Mouse (Mus musculus) heart, postnatal 0 days (tissue): ENCODE measurements around the gene Neurl2. TPM values are rescaled to one million over a fixed set of nuclear protein-coding genes. Genes with fewer than 3 reads are reported as not detected.
A peak's percentile ranks its signal among the peaks of the same experiment; 100 is the strongest.

ENCODE experiments used
- ATAC-seq: fragments of 200-750 bp; cut with Nextera tagmentation; 2 replicates; pipeline ENCODE4 v1.8.0; 2017; ENCODE audit warnings: low read depth, moderate number of reproducible peaks, moderate library complexity; ENCODE audit not compliant: insufficient read depth
- DNase-seq: peaks from one replicate; pipeline ENCODE4 v3.0.0-alpha.2; 2016; ENCODE audit warnings: low spot score
- H3K27ac ChIP-seq: fragments of 300-500 bp; sonication (generic); 2 replicates; pipeline ENCODE4 v1.5.1; 2014; ENCODE audit warnings: low read depth, mild to moderate bottlenecking
- H3K27me3 ChIP-seq: fragments of 300-500 bp; sonication (generic); 2 replicates; pipeline ENCODE4 v1.6.1; 2014; ENCODE audit warnings: low read length, mixed read lengths; ENCODE audit not compliant: control insufficient read depth, insufficient read depth
- H3K36me3 ChIP-seq: fragments of 300-500 bp; sonication (generic); replicated peaks from 2 replicates; pipeline ENCODE4 v1.6.1; 2014; ENCODE audit warnings: low read length, mixed read lengths; ENCODE audit not compliant: control insufficient read depth, insufficient read depth
- H3K4me1 ChIP-seq: fragments of 300-500 bp; sonication (generic); 2 replicates; pipeline ENCODE4 v1.6.1; 2014; ENCODE audit warnings: antibody characterized with exemption; ENCODE audit not compliant: control insufficient read depth, insufficient read depth
- H3K4me2 ChIP-seq: fragments of 300-500 bp; sonication (generic); 2 replicates; pipeline ENCODE4 v1.6.1; 2014; ENCODE audit warnings: low read depth, mild to moderate bottlenecking, low read length, moderate library complexity
- H3K4me3 ChIP-seq: fragments of 300-500 bp; sonication (generic); 2 replicates; pipeline ENCODE4 v1.5.1; 2014; ENCODE audit warnings: low read depth, low read length
- H3K9ac ChIP-seq: fragments of 300-500 bp; sonication (generic); replicated peaks from 2 replicates; pipeline ENCODE4 v1.6.1; 2014; ENCODE audit warnings: low read depth, low read length, mixed read lengths
- H3K9me3 ChIP-seq: fragments of 300-500 bp; sonication (generic); replicated peaks from 2 replicates; pipeline ENCODE4 v1.6.1; 2016; ENCODE audit warnings: low read length; ENCODE audit not compliant: control insufficient read depth
- CTCF ChIP-seq: IDR thresholded peaks from 2 replicates; pipeline ENCODE4 v1.5.1; 2016; ENCODE audit warnings: antibody characterized with exemption, control low read depth, low read depth
- EP300 ChIP-seq: IDR thresholded peaks from 2 replicates; pipeline ENCODE4 v1.6.1; 2016; ENCODE audit warnings: antibody characterized with exemption, low read depth
- WGBS: fragments of 180-500 bp; shearing (Covaris S2); extraction: QIAGEN DNeasy Blood & Tissue Kit; methylation state at CpG from one replicate; pipeline ENCODE4 v1.1.7; 2014; 5-methylcytosine and 5-hydroxymethylcytosine counted together
- polyA plus RNA-seq: library from polyadenylated mRNA; unstranded; fragments of >200 nt; fragmentation: Nextera tagmentation; extraction: Ambion mirVana; gene quantifications from 2 replicates; pipeline ENCODE4 v1.2.1, GENCODE M21; 2015
- total RNA-seq: library from RNA; depleted of rRNA; stranded (reverse); fragments of >200 nt; gene quantifications from 2 replicates; pipeline ENCODE4 v1.2.3, GENCODE M21; 2014; ENCODE audit warnings: low replicate concordance

The Neurl2 gene
- total and polyA plus RNA-seq, 2 experiments from 2014 or later, result 57.1 to 76.5 TPM

GRCm38 (mm10) chr2:164834531-164834930, 1.3 kb upstream of the Neurl2 start:
- WGBS, result 36% methylated on average over 8 of the region's 8 CpGs
- Histone ChIP-seq H3K27ac (peak overlapping the region; percentile 90; the same call in 1 of the 2 replicates), H3K4me3 (peak overlapping the region; percentile 76), H3K36me3 (peaks cover 42% of the 10 kb centered on the region), H3K9ac (peak overlapping the region; percentile 59), H3K9me3 (no peaks in the 10 kb centered on the region), H3K4me1 (peaks cover 9% of the 10 kb centered on the region), H3K4me2 (peak overlapping the region; percentile 76), H3K27me3 (no peaks in the 10 kb centered on the region)
- ATAC-seq (no peak), DNase-seq (no peak)
- TF ChIP-seq EP300 (no peak), CTCF (no peak)

GRCm38 (mm10) chr2:164832748-164833301, 431 bp downstream of the Neurl2 start, which contains the start of gene Ctsa:
TSS of gene Ctsa (plus strand) at chr2:164832873.
- ATAC-seq (peak; percentile 80), DNase-seq (peak; percentile 76)
- no peak for TF ChIP-seq EP300
- TF ChIP-seq CTCF, result peak; percentile 78

DNA sequence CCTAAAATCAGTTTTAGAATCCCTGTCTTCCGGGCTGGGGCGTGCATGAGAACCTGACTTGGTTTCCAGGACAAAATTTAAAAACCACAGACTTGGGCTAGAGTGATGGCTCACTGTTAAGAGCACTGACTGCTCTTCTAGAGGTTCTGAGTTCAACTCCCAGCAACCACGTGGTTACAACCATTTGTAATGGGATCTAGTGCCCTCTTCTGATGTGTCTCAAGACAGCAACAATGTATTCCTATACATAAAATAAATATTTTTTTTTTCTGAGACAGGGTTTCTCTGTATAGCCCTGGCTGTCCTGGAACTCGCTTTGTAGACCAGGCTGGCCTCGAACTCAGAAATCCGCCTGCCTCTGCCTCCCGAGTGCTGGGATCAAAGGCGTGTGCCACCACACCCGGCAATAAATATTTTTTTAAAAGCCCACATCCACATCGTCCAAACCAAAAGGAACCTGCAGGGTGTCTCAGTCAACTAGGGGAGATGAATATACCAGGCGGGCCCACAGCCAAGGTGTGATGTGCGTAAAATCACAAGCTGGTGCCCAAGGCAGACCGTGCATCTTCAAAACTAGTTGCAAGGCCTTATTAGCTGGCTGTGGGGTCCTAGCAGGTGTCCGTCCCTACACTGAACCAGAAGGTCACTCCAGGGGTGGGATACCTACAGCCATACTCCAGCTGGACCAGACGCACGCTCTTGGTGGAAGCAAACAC, 1.1 kb downstream of the Neurl2 start:
- Histone ChIP-seq H3K4me2 (peak overlapping the region; percentile 76), H3K4me1 (peaks cover 9% of the 10 kb centered on the region), H3K27ac (peak overlapping the region; percentile 90), H3K9ac (peak overlapping the region; percentile 59; the same call in 1 of the 2 replicates), H3K4me3 (peak overlapping the region; percentile 76), H3K36me3 (peaks cover 35% of the 10 kb centered on the region), H3K9me3 (no peaks in the 10 kb centered on the region), H3K27me3 (no peaks in the 10 kb centered on the region)
- ATAC-seq (no peak), DNase-seq (no peak)
- TF ChIP-seq CTCF (no peak), EP300 (no peak)
- 54% methylated on average over 16 of the region's 16 CpGs for WGBS

More at GRCm38 (mm10) chr2:164832748-164833301, 431 bp downstream of the Neurl2 start, which contains the start of gene Ctsa:
- Histone ChIP-seq H3K36me3 (peaks cover 35% of the 10 kb centered on the region), H3K4me1 (peaks cover 9% of the 10 kb centered on the region), H3K9me3 (no peaks in the 10 kb centered on the region), H3K27me3 (no peaks in the 10 kb centered on the region), H3K9ac (peak within 1 kb of the TSS; percentile 59), H3K4me2 (peak within 1 kb of the TSS; percentile 76), H3K27ac (peak within 1 kb of the TSS; percentile 90), H3K4me3 (peak within 1 kb of the TSS; percentile 76)
- under 1% methylated on average over 35 of the region's 35 CpGs for WGBS

DNA sequence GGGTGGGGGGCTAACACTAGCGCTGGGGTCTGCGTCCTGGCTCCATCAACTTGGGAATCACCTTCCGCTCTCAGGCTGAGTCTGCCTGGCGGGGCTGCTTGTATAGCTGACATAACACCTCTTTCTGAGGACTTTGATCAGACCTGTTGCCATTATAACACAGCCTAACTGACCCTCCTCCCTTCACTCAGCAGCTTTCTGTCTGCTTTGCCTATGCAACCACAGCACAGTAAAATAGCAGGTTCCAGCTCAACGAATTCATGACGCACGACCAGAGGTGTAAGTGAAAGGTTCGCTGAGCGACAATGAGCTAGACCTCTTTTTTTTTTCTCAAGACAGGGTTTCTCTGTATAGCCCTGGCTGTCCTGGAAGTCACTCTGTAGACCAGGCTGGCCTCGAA, 2.2 kb downstream of the Neurl2 start:
- Histone ChIP-seq H3K9me3 (no peaks in the 10 kb centered on the region), H3K27ac (no peak overlapping the region), H3K36me3 (peaks cover 35% of the 10 kb centered on the region), H3K4me3 (no peak overlapping the region), H3K9ac (no peak overlapping the region), H3K27me3 (no peaks in the 10 kb centered on the region), H3K4me2 (no peak overlapping the region), H3K4me1 (peaks cover 9% of the 10 kb centered on the region)
- TF ChIP-seq CTCF (no peak), EP300 (no peak)
- WGBS, result 81% methylated on average over 10 of the region's 10 CpGs
- no peak for ATAC-seq
- no peak for DNase-seq

DNA sequence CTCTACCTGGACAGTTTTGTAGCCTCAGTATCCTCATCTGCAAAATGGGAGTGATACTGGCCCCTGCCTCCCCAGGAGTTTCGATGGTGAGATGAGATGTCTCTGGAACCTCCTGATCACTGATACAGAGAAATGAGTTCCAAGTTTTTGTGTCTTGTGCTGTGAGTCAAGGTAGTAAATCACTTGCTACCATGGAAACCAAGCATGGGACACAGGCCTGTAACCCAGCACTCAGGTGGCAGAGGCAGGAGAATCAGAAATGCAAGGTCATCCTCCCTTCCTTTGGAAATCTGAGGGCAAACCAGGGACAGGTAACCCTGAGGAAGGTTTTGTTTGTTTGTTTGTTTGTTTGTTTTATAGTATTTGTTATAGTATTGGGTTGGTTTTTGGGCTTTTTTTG, 4.2 kb downstream of the Neurl2 start:
- Histone ChIP-seq H3K9ac (no peak overlapping the region), H3K27me3 (no peaks in the 10 kb centered on the region), H3K4me1 (peaks cover 1% of the 10 kb centered on the region; the same call in 1 of the 2 replicates), H3K36me3 (peaks cover 42% of the 10 kb centered on the region), H3K4me2 (no peak overlapping the region), H3K4me3 (no peak overlapping the region), H3K9me3 (no peaks in the 10 kb centered on the region), H3K27ac (no peak overlapping the region)
- ATAC-seq (no peak), DNase-seq (no peak)
- TF ChIP-seq CTCF, result no peak
- no peak for TF ChIP-seq EP300
- 90% methylated on average over 1 of the region's 1 CpGs for WGBS
